Mouse (Mus musculus): ENCODE results near the gene Gm17359.
"Not testable (repeated sequence)": the region's sequence is repeated elsewhere in the genome, so short reads cannot be mapped to it uniquely, and the experiment has no call there.

Gene Gm17359

GRCm38 (mm10) chr3:79415081-79415480, 78.6 kb downstream of the Gm17359 start:
- no peak for DNase-seq (ENCODE audit: low spot score)

GRCm38 (mm10) chr3:79415929-79416328, 79.5 kb downstream of the Gm17359 start:
- DNase-seq (ENCODE audit: low spot score): no peak

- DNase-seq (ENCODE audit: low spot score): peak; percentile 64
These were observed 80.7 kb downstream of the Gm17359 start for GRCm38 (mm10) chr3:79416944-79417680.

GRCm38 (mm10) chr3:79418921-79419320, 82.5 kb downstream of the Gm17359 start:
- no peak for DNase-seq (ENCODE audit: low spot score)

GRCm38 (mm10) chr3:79425441-79425840, 89.0 kb downstream of the Gm17359 start:
- no peak for DNase-seq (ENCODE audit: low spot score)

GRCm38 (mm10) chr3:79433593-79433992, 97.1 kb downstream of the Gm17359 start:
- DNase-seq (ENCODE audit: low spot score): no peak

GRCm38 (mm10) chr3:79434436-79434835, 98.0 kb downstream of the Gm17359 start:
- DNase-seq (ENCODE audit: low spot score): no peak

GRCm38 (mm10) chr3:79434985-79435384, 98.5 kb downstream of the Gm17359 start:
- DNase-seq (ENCODE audit: low spot score): no peak

- no peak for DNase-seq (ENCODE audit: low spot score)
These were observed 99.7 kb downstream of the Gm17359 start for GRCm38 (mm10) chr3:79436186-79436585.

- no peak for DNase-seq (ENCODE audit: low spot score)
These were observed 101.8 kb downstream of the Gm17359 start for GRCm38 (mm10) chr3:79438276-79438675.

GRCm38 (mm10) chr3:79440976-79441491, 104.6 kb downstream of the Gm17359 start:
- peak; percentile 47 for DNase-seq (ENCODE audit: low spot score)

GRCm38 (mm10) chr3:79443850-79444249, 107.4 kb downstream of the Gm17359 start:
- DNase-seq (ENCODE audit: low spot score): no peak

- DNase-seq (ENCODE audit: low spot score): no peak
These were observed 108.6 kb downstream of the Gm17359 start for GRCm38 (mm10) chr3:79445041-79445440.

GRCm38 (mm10) chr3:79446124-79446523, 109.7 kb downstream of the Gm17359 start:
- DNase-seq (ENCODE audit: low spot score): no peak

GRCm38 (mm10) chr3:79446648-79447047, 110.2 kb downstream of the Gm17359 start:
- not testable (repeated sequence) for DNase-seq (ENCODE audit: low spot score)

GRCm38 (mm10) chr3:79448421-79448820, 112.0 kb downstream of the Gm17359 start:
- no peak for DNase-seq (ENCODE audit: low spot score)

GRCm38 (mm10) chr3:79449361-79449760, 112.9 kb downstream of the Gm17359 start:
- no peak for DNase-seq (ENCODE audit: low spot score)

GRCm38 (mm10) chr3:79452696-79453263, 116.3 kb downstream of the Gm17359 start:
- DNase-seq (ENCODE audit: low spot score): no peak

GRCm38 (mm10) chr3:79455761-79456160, 119.3 kb downstream of the Gm17359 start:
- DNase-seq (ENCODE audit: low spot score): no peak

- DNase-seq (ENCODE audit: low spot score): no peak
These were observed 122.3 kb downstream of the Gm17359 start for GRCm38 (mm10) chr3:79458651-79459275.

- no peak for DNase-seq (ENCODE audit: low spot score)
These were observed 133.0 kb downstream of the Gm17359 start for GRCm38 (mm10) chr3:79469440-79469839.

- DNase-seq (ENCODE audit: low spot score): no peak
These were observed 135.9 kb downstream of the Gm17359 start for GRCm38 (mm10) chr3:79472362-79472761.

- DNase-seq (ENCODE audit: low spot score): no peak
These were observed 138.4 kb downstream of the Gm17359 start for GRCm38 (mm10) chr3:79474911-79475310.
